Mouse (Mus musculus) E14TG2a.4 (cell line): ENCODE measurements around the gene Vsx2.

Experiments
- CTCF ChIP-seq: conservative IDR thresholded peaks from 2 replicates; pipeline ENCODE4 v1.5.1; 2014; ENCODE audit warnings: low read length
- NANOG ChIP-seq: IDR thresholded peaks from 2 replicates; pipeline ENCODE4 v1.6.1; 2014; ENCODE audit warnings: borderline replicate concordance, low read length, mixed read lengths
- POU5F1 ChIP-seq: IDR thresholded peaks from 2 replicates; pipeline ENCODE4 v1.6.1; 2014; ENCODE audit warnings: low read length, borderline replicate concordance

- TF ChIP-seq CTCF (no peak), POU5F1 (no peak), NANOG (no peak)
Observed at GRCm38 (mm10) chr12:84614524-84614923, 45.0 kb downstream of the Vsx2 start.
